Mouse (Mus musculus) lung, embryonic 15.5 days (tissue): ENCODE measurements around the gene Sec13. TPM values are rescaled to one million over a fixed set of nuclear protein-coding genes. Genes with fewer than 3 reads are reported as not detected.
"Not testable (repeated sequence)": the region's sequence is repeated elsewhere in the genome, so short reads cannot be mapped to it uniquely, and the experiment has no call there.

Source experiments
- ATAC-seq: fragments of 200-750 bp; cut with Nextera tagmentation; 2 replicates; pipeline ENCODE4 v1.8.0; 2017; ENCODE audit warnings: moderate number of reproducible peaks, borderline replicate concordance; ENCODE audit not compliant: low FRiP score, low TSS enrichment; ENCODE audit errors: extremely low read depth
- H3K27ac ChIP-seq: fragments of 300-500 bp; sonication (generic); 2 replicates; pipeline ENCODE4 v1.5.1; 2015; ENCODE audit warnings: moderate library complexity, mild to moderate bottlenecking, inconsistent platforms
- H3K27me3 ChIP-seq: fragments of 300-500 bp; sonication (generic); 2 replicates; pipeline ENCODE4 v1.6.1; 2015; ENCODE audit warnings: inconsistent platforms
- H3K36me3 ChIP-seq: fragments of 300-500 bp; sonication (generic); 2 replicates; pipeline ENCODE4 v1.6.1; 2015; ENCODE audit warnings: inconsistent platforms
- H3K4me1 ChIP-seq: fragments of 300-500 bp; sonication (generic); 2 replicates; pipeline ENCODE4 v1.6.1; 2015; ENCODE audit warnings: inconsistent platforms
- H3K4me2 ChIP-seq: fragments of 300-500 bp; sonication (generic); 2 replicates; pipeline ENCODE4 v1.6.1; 2015; ENCODE audit warnings: inconsistent platforms, mild to moderate bottlenecking, moderate library complexity
- H3K4me3 ChIP-seq: fragments of 300-500 bp; sonication (generic); 2 replicates; pipeline ENCODE4 v1.5.1; 2015; ENCODE audit warnings: mild to moderate bottlenecking, inconsistent platforms
- H3K9ac ChIP-seq: fragments of 300-500 bp; sonication (generic); 2 replicates; pipeline ENCODE4 v1.6.1; 2015; ENCODE audit warnings: inconsistent platforms
- H3K9me3 ChIP-seq: fragments of 300-500 bp; sonication (generic); 2 replicates; pipeline ENCODE4 v1.6.1; 2016; ENCODE audit warnings: inconsistent platforms
- WGBS: fragments of 180-500 bp; shearing (Covaris S2); methylation state at CpG from one replicate; pipeline ENCODE4 v1.1.7; 2015; 5-methylcytosine and 5-hydroxymethylcytosine counted together
- polyA plus RNA-seq: library from polyadenylated mRNA; unstranded; fragments of >200 nt; fragmentation: Nextera tagmentation; extraction: Ambion mirVana; gene quantifications from 2 replicates; pipeline ENCODE4 v1.2.1, GENCODE M21; 2015

Gene Sec13
- polyA plus RNA-seq, 1 experiment from 2014 or later = 275 TPM

DNA sequence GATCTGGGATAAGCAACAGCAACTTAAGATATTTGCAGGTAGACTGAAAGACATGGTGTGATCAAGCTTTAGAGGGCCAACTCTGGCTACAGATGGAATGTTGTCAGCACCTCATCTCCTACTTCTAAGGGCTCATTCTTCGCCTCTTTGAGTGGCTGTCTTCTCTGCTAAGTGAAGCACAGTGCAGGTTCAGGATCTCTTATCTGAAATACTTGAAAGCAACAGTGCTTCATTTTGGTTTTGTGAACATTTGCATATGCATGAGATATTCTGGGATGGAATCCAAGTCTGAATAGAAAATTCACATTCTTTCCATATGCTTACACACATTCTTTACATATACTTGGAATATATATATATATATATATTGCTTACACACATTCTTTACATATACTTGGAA is 1.8 kb upstream of the Sec13 start:
- Histone ChIP-seq H3K9me3 (no peaks in the 10 kb centered on the region), H3K9ac (no peak overlapping the region), H3K4me1 (peaks cover 13% of the 10 kb centered on the region), H3K4me3 (no peak overlapping the region), H3K27me3 (peaks cover 8% of the 10 kb centered on the region; the same call in 1 of the 2 replicates), H3K4me2 (no peak overlapping the region), H3K36me3 (peaks cover 9% of the 10 kb centered on the region), H3K27ac (no peak overlapping the region)
- no peak for ATAC-seq
- WGBS = 58% methylated on average over 1 of the region's 1 CpGs

DNA sequence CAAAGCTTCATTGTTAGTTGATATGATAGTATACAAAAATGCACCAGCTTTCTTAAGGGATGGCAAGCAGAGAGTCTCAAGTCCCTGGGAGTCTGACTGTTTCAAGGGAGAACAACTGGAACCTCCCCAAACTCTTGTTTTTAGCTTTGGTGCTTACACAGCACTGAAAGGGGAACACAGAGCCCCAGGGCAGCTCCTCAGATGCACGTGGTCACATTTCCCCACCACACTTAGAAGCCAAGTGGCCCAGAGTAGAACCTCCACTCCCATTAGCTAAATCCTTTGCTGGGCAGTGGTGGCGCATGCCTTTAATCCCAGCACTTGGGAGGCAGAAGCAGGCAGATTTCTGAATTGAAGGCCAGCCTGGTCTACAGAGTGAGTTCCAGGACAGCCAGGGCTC is 882 bp upstream of the Sec13 start:
- Histone ChIP-seq H3K9ac (no peak overlapping the region), H3K4me3 (no peak overlapping the region), H3K9me3 (no peaks in the 10 kb centered on the region), H3K27me3 (0 out of 2 replicates have a peak, but pooled peaks cover 2% of the 10 kb centered on the region), H3K4me1 (peaks cover 13% of the 10 kb centered on the region), H3K36me3 (peaks cover 15% of the 10 kb centered on the region), H3K4me2 (no peak overlapping the region), H3K27ac (no peak overlapping the region)
- ATAC-seq = no peak
- 64% methylated on average over 2 of the region's 2 CpGs for WGBS

DNA sequence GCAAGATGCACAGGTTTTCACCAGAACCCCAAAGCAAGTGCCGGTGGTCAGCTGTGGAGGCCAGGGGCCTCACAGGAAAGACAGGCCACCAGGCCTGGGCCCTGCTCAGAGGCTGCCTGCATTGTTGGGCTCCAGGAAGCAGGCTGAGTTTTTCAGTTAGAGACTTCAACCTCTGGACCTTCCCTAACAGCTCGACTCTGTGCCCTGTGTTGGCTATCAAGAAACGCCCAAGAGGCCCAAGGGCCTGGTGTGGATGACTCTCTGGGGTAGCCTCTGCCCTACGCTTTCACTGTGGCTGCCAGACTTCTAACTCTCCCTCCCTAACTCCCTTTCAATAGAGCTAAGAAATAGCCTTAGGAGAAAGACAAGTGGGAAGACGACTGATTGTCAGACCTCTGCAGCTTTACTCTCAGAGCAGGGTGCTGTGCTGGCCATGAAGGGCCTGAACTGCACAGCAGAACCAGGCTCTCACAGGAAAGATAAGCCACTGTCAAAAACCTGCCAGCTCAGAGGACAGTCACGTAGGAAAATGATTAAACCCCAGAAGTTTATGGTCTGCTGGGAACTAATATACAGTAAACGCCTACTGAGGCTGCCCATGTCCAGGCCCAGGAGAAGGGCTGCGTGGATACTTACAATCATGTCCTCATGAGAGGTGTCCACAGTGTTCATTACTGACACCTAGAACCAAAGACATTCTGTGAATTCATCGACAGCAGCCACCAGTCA is 3.1 kb downstream of the Sec13 start:
- WGBS = 91% methylated on average over 9 of the region's 9 CpGs

DNA sequence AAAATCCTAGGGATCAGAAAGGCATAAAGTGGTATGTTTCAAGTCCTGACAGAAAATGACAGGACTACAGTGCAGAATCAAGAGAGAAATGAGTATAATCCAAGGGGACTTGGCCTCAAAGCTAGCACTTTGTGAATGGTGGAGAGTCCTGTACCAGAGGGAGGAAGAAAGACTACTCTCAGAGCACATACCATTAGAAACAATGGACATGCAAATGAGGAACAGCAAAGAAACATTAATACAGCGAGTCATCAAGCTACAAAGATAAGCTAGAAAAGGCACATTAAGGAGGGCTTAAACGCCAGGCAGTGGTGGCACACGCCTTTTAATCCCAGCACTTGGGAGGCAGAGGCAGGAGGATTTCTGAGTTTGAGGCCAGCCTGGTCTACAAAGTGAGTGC is 9.2 kb downstream of the Sec13 start:
- Histone ChIP-seq H3K27ac (no peak overlapping the region), H3K4me2 (no peak overlapping the region), H3K4me3 (no peak overlapping the region), H3K36me3 (peaks cover 90% of the 10 kb centered on the region), H3K9ac (no peak overlapping the region), H3K4me1 (no peaks in the 10 kb centered on the region), H3K27me3 (no peaks in the 10 kb centered on the region), H3K9me3 (no peaks in the 10 kb centered on the region)
- ATAC-seq = no peak
- WGBS = 86% methylated on average over 3 of the region's 3 CpGs

More for the DNA sequence above, 3.1 kb downstream of the Sec13 start:
- no peak overlapping the region for H3K9ac ChIP-seq
- H3K27ac ChIP-seq = no peak overlapping the region
- no peak for ATAC-seq
- H3K27me3 ChIP-seq = no peaks in the 10 kb centered on the region
- no peak overlapping the region for H3K4me2 ChIP-seq
- peaks cover 13% of the 10 kb centered on the region for H3K4me1 ChIP-seq
- no peak overlapping the region for H3K4me3 ChIP-seq
- H3K9me3 ChIP-seq = no peaks in the 10 kb centered on the region
- peaks cover 46% of the 10 kb centered on the region for H3K36me3 ChIP-seq

DNA sequence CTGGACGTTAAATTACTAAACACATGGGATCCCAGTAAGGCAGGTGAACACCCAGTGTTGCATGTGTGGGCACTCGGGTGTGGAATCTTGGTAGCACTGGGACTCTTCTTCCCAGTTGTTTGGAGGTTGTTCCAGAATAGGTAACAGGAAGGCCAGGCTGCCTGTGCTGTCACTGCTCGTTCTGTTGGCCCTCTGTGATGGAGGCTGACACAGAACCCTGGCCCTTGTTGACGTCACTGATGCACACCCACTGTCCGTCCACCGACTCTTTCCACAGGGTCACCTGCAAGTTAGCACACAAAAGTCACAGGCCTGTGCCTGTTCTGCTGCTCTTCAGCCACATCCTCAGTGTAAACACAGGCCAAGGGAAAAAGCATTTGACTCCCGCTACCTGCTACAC is 12.4 kb downstream of the Sec13 start:
- Histone ChIP-seq H3K4me3 (no peak overlapping the region), H3K4me1 (no peaks in the 10 kb centered on the region), H3K27me3 (no peaks in the 10 kb centered on the region), H3K27ac (no peak overlapping the region), H3K9me3 (no peaks in the 10 kb centered on the region), H3K9ac (no peak overlapping the region), H3K4me2 (no peak overlapping the region), H3K36me3 (peaks cover 70% of the 10 kb centered on the region)
- WGBS = 90% methylated on average over 7 of the region's 7 CpGs
- ATAC-seq = no peak

GRCm38 (mm10) chr6:113721061-113721460 is 19.5 kb downstream of the Sec13 start:
- peaks cover 38% of the 10 kb centered on the region for H3K36me3 ChIP-seq
- no peak overlapping the region for H3K9ac ChIP-seq
- WGBS = 72% methylated on average over 4 of the region's 4 CpGs

GRCm38 (mm10) chr6:113719878-113720277 is 20.7 kb downstream of the Sec13 start, which contains the start of gene Ghrl:
Gene Ghrl, minus strand, starts transcription at chr6:113719880.
- Histone ChIP-seq H3K27ac (no peak within 1 kb of the TSS), H3K4me3 (no peak within 1 kb of the TSS), H3K9me3 (no peaks in the 10 kb centered on the region), H3K4me1 (no peaks in the 10 kb centered on the region), H3K4me2 (no peak within 1 kb of the TSS), H3K27me3 (no peaks in the 10 kb centered on the region), H3K36me3 (peaks cover 46% of the 10 kb centered on the region), H3K9ac (no peak within 1 kb of the TSS)
- ATAC-seq = no peak
- 63% methylated on average over 3 of the region's 3 CpGs for WGBS

More at GRCm38 (mm10) chr6:113721061-113721460, 19.5 kb downstream of the Sec13 start:
- no peaks in the 10 kb centered on the region for H3K9me3 ChIP-seq
- no peaks in the 10 kb centered on the region for H3K4me1 ChIP-seq
- no peak overlapping the region for H3K27ac ChIP-seq
- no peak for ATAC-seq
- H3K27me3 ChIP-seq = no peaks in the 10 kb centered on the region
- no peak overlapping the region for H3K4me3 ChIP-seq
- H3K4me2 ChIP-seq = no peak overlapping the region

DNA sequence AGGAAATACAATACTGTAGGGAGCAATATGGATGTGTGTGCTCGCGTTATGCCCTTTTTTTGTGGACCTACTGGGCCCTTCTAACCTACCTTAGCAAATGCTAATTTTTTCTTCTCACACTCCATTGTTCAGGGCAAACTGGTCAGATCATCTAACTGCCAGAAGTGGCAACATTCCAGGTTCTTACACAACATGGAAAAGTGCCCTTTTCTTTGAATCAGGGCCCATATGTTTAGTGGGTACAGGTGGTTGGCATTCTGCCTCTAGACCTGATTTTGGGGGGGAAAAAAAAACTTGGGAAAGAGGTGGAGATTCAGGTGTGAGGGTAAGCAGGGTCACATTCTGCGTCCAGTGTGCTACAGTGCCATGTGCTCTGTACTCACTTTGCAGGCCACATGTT is 23.0 kb downstream of the Sec13 start:
- 86% methylated on average over 3 of the region's 3 CpGs for WGBS

DNA sequence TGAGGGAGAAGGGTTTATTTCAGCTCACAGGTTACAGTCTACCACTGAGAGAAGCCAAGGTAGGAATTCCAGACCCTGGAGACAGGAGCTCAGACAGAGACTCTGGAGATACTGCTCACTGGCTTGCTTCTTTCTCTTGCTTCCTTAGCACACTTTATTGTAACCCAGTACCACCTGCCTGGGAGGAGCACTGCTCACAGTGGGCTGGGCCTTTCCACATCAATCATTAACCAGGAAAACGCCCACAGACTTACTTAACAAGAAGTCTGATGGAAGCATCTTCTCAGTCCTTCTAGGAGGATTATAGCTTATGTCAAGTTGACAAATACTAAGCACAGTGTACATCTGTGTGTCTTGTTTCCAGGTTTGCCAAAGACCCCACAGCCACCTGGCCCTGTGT is 25.7 kb downstream of the Sec13 start:
- 48% methylated on average over 1 of the region's 1 CpGs for WGBS
- Histone ChIP-seq H3K27me3 (no peaks in the 10 kb centered on the region), H3K4me2 (no peak overlapping the region), H3K36me3 (peaks cover 75% of the 10 kb centered on the region), H3K27ac (no peak overlapping the region), H3K9me3 (no peaks in the 10 kb centered on the region), H3K4me3 (no peak overlapping the region), H3K9ac (no peak overlapping the region), H3K4me1 (no peaks in the 10 kb centered on the region)
- ATAC-seq = no peak

More for the DNA sequence above, 23.0 kb downstream of the Sec13 start:
- Histone ChIP-seq H3K9ac (no peak overlapping the region), H3K36me3 (peaks cover 63% of the 10 kb centered on the region), H3K27me3 (no peaks in the 10 kb centered on the region), H3K4me1 (no peaks in the 10 kb centered on the region), H3K4me2 (no peak overlapping the region), H3K9me3 (no peaks in the 10 kb centered on the region), H3K27ac (no peak overlapping the region), H3K4me3 (no peak overlapping the region)
- no peak for ATAC-seq

DNA sequence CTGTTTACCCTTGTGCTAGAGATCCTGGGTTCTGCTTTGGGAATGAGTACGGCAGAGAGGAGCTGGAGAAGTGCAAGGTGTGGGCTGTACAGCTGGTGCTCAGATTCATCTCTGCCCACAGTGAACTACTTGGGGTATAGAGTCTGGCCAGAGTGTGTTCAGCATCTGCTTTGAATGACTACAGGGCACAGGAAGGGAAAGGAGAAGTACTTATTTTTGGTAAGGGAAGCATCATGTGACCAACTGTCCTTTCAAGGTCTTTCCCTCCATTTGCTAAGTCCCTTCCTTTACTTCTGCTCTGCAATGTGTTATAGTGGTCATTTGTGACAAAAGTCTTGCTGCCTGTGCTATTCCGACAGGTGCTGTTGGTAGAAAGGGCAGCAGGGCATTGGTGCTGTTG is 26.3 kb downstream of the Sec13 start:
- Histone ChIP-seq H3K9ac (no peak overlapping the region), H3K4me1 (no peaks in the 10 kb centered on the region), H3K36me3 (peaks cover 78% of the 10 kb centered on the region), H3K27me3 (no peaks in the 10 kb centered on the region), H3K4me2 (no peak overlapping the region), H3K4me3 (no peak overlapping the region), H3K27ac (no peak overlapping the region), H3K9me3 (no peaks in the 10 kb centered on the region)
- no peak for ATAC-seq
- WGBS = 85% methylated on average over 2 of the region's 2 CpGs

- ATAC-seq, H3K9me3 ChIP-seq, H3K4me2 ChIP-seq, H3K27me3 ChIP-seq, H3K4me3 ChIP-seq, H3K9ac ChIP-seq, H3K27ac ChIP-seq, H3K4me1 ChIP-seq: not testable (repeated sequence)
- WGBS = 89% methylated on average over 5 of the region's 5 CpGs
- peaks cover 84% of the 10 kb centered on the region for H3K36me3 ChIP-seq
Measured at GRCm38 (mm10) chr6:113713389-113713788, 27.2 kb downstream of the Sec13 start.

DNA sequence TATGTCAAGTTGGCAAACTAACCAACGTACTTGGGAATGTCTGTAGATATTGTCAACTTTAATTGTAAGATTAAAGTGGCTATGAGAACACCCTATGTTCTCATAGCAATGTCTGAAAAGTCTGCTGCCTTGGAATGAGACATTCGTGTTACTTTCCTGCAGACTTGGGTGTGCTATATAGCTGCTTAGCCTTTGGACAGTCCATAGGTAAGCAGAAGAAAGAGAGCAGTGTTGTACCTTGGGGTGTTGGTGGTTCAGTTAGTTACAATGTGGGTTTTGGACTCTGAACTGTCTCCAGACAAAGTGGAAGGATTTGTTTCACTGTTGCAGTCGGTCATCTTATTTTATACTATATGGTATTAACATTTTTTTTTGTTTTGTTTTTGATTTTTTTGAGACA is 27.8 kb downstream of the Sec13 start:
- Histone ChIP-seq H3K27me3 (no peaks in the 10 kb centered on the region), H3K9me3 (no peaks in the 10 kb centered on the region), H3K4me3 (no peak overlapping the region), H3K4me2 (no peak overlapping the region), H3K27ac (no peak overlapping the region), H3K36me3 (peaks cover 91% of the 10 kb centered on the region), H3K4me1 (no peaks in the 10 kb centered on the region), H3K9ac (no peak overlapping the region)
- WGBS = 87% methylated on average over 3 of the region's 3 CpGs
- no peak for ATAC-seq
